Mouse (Mus musculus) left cerebral cortex, adult 8-10 months (tissue): ENCODE data around the gene Psmd12. TPM values are rescaled to one million over a fixed set of nuclear protein-coding genes. Genes with fewer than 3 reads are reported as not detected.
A peak's percentile ranks its signal among the peaks of the same experiment; 100 is the strongest.
"Not testable (repeated sequence)": the region's sequence is repeated elsewhere in the genome, so short reads cannot be mapped to it uniquely, and the experiment has no call there.

Experiments used
- DNase-seq, 2 experiments: peaks; one replicate each; pipeline ENCODE4 v3.0.0; 2022; ENCODE audit warnings: low spot score in 2 of 2
- total RNA-seq, 4 experiments: library from RNA; stranded (reverse); gene quantifications; 2 replicates each; pipeline ENCODE4 v1.2.4; 2022

Psmd12 gene
- total RNA-seq, 4 experiments from 2014 or later = 71.0 to 79.5 (median 71.8) TPM

DNA sequence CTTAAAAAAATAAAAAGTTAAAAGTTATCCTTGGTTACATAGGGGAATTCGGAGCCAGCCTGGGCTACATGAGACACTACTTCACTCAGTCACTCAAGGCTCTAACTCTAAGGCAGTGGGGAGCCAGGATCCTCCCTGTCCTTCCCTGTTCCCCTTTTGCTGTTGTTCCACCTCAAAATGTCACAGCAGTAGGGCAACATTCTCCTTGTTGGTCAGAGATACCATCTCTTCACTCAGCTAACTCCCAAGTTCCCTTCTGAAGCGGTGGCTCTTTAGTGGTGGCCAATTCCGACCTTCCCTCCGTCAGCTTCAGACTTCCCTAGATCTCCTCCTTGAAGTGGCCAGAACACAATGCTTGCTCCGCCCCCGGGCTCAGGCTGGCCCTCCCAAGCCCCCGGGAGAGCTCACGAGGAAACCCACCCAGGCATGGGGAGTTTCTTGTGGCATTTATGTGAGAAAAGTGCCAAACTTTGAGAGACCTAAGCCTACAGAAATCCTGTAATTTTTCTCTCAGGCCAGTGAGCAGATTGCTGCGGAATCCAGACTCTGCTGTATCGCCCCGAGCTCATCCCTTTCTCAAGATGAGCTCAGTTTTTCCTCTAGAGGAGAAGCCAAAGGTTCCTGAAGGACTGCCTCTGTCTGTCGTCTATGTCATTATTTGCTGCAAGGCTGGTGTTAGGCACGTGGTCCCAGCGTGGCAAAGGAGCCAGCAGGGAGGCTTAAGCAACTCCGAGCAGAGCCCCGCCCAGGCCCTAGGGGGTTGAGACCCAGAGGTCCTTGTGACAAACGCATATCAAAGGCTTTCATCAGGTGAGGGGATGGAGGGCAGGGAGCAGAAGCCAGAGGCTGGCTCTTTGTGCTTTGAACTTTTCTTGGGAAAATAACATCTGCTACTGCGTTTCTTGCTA lies 31.3 kb downstream of the Psmd12 start:
- DNase-seq = no peak

DNA sequence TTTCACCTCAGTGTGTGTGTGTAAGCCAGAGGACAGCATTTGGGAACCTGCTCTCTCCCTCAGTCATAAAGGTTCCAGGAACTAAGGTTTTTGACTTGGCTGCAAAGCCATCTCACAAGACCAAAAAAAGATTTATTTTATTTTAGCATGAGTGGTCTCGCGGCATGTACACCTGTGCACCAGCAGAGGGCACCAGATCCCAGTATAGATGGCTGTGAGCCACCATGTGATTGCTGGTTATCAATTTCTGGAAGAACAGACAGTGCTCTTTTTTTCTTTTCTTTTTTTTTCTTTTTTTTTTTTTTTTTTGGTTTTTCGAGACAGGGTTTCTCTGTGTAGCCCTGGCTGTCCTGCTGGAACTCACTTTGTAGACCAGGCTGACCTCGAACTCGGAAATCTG lies 32.7 kb downstream of the Psmd12 start:
- not testable (repeated sequence) for DNase-seq

DNA sequence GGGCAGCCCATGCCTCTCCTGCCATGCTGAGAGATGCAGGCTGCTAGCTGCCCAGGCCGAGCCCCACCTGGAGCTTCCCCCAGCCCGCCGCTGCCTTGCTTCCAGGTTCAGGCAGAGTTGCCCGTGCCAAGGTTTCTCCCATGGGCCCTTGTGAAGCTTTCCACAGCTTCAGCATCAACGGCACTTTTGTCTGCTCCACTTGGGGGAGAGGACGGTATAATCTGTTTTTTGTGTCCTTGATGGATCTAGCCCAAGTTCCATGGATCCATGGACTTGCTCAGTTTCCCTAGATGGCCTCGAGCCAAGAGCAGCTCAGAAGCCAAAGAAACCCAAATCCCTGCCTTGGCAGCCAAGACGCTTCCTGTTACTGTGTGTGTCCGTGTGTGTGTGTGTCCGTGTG lies 33.8 kb downstream of the Psmd12 start:
- no peak for DNase-seq

DNA sequence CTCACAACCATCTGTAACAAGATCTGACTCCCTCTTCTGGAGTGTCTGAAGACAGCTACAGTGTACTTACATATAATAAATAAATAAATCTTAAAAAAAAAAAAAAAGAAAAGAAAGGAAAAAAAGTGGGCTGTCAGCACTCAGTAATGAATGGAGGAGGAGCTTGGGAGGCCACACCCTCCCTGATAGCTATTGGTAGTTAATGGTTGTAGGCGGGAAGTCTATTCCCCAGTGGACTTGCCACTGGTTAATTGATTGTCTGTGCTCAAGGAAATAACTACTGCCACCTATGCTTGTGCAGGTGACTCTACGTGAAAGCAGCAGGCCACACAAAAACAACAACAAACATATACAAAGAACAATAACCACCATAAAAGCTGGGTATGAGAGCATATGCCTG lies 37.1 kb downstream of the Psmd12 start:
- no peak for DNase-seq

DNA sequence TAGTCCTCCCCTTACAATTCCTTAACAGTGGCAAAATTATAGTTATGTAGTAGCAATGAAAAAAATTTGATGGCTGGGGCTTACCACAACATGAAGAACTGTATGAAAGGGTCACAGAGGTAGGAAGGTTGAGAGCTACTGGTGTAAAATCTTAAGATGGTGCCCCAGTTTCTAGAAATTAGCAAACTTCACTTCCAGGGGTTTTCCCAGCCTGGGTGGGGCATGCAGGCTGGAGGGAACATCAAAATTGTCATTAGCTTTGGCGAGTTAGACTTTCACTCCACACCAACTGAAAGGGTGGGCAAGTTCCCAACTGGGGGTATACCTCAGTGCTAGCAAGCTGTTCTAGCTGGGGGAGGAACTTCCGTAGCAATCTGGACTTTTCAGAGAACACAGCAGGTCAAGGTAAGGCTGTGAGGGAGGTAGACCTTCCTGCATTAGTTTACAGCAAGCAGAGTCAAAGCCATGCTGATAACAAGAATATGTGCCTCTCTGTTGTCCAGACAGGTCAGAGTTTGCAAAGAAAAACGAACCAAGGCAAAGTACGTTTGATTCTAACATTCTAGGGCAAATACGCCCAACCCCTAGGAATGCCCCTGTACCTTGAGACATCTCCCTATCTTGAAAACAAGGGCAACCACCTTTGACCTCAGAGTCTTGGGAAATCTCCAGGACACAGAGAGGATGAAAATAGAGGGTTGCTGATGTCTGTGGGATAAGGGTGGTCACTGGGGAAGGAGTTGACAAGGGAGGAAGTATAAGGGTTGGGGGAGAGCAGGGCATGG lies 39.6 kb downstream of the Psmd12 start:
- DNase-seq = no peak

DNA sequence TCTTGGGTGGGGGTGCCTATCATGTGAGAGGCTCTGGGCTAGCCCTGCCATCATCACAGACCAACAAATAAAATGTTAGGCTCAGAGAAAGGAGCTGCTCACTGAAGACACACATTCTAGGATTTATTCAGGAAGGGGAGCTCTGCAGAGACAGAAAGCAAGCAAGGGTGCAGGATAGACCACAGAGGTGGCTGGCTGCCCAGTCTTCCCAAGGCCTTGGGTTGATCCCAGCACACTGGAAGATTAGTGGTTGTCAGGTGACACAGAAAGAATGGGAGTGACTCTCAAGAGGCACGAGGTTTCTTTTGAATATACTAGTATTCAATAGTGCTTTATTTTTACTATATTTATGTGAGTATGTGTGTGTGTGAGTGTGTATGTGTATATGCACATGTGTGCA lies 41.9 kb downstream of the Psmd12 start:
- DNase-seq = no peak

DNA sequence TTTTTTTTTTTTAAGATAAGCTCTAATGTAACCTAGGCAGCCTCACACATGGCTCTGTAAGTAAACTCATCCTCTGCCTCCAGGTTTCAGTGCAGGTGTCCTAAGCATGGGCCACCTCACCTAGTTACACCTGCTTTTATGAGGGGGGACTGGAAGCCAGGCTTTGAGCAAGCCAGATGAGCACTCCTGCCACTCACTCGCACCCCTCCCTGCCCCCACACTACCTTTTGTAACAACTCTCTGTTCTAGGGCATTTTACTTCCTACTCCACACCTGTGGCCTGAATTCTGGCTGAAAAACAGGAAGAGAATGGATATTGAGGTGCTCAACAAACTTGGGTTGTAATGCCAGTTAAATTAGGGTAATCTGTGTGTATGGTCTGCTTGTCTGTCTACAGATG lies 45.7 kb downstream of the Psmd12 start:
- DNase-seq = no peak

DNA sequence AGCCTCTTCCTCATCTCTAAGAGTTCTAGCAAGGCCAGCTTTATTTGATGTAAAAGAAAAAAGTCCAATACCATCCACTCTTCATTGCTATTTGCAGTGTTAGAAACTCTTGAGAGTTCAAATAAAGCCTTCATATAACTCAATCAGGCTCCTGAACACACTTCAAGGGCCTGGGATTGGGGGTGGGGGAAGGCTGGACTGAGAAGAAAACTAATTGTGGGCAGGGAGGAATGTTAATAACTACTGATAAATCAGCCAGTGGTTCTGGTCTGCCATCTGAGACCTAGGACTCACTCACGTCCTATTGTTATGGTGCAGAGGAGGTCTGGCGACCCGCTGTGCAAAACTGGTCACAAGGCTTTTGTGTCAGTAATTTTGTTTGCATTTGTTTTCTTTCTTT lies 48.3 kb downstream of the Psmd12 start:
- DNase-seq = no peak

DNA sequence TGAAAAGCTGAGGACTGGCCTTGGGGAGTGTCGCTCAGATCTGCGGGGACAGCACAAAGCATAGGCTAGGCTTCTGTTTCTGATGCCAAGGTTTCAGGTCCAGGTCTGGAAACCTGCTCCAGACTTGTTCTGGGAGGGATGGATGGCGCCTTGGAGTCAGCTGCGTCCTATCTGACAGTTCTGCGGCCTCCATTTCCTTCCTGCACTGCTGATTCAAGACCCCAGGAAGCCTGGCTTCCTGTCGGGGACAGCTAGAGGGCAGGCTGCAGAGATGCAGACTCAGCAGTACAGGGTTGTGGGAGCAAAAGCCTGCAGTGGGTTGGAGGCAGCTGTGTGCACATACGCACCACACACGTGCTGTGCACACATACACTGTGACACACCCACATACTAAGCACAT lies 50.0 kb downstream of the Psmd12 start:
- no peak for DNase-seq

DNA sequence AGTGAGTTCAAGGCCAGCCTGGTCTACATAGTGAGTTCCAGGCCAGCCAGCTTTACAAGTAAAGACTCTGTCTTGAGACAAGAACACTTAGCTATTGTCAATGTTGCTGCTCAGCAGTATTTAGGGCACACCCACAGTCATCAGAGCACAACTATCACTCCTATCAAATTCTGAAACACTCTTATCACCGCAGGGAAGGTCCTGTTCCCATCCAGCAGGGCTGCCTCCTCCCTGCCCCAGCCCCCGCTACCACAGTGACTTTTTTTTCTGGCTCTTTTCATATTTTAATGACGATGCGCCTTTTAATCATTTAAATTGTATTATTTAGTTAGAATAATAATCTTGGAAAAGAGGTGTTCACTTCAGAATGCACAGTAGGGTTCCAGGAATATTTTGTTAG lies 52.2 kb downstream of the Psmd12 start:
- no peak for DNase-seq

DNA sequence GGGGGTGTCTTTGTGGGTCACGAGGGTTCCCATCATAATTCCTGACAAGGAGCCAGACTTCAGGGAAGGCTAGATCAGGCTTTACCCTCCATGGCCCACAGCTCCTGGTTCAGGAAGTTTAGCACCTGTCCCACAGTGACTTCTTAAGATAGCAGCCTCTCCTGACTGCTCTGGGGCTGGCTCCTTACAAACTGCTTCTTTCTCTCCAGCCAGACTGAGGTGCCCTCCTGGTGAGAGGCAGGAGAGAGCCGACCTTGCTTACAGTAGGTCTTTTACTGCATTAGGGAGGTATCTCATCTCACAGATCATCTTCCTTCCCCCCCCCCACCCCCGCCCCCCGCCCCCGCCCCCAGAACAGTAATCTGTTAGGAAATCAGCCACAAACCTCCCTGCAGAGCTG lies 53.0 kb downstream of the Psmd12 start:
- DNase-seq = no peak

DNA sequence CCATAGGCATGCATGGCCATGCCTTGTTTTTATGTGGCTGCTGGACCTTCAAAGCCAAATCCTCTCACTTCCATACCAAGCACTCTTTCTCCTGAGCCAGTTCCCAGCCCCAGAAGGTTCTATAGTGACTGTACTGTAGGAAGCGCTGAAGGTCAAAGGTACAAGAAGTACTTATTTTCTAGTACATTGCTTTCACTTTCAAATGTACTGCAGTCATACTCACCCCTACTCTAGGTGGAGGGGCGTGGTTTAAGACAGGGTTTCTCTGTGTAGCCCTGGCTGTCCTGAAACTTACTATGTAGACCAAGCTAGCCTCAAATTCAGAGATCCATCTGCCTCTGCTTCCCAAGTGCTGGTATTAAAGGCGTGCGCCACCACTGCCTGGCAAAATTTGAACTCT lies 59.7 kb downstream of the Psmd12 start:
- no peak for DNase-seq

DNA sequence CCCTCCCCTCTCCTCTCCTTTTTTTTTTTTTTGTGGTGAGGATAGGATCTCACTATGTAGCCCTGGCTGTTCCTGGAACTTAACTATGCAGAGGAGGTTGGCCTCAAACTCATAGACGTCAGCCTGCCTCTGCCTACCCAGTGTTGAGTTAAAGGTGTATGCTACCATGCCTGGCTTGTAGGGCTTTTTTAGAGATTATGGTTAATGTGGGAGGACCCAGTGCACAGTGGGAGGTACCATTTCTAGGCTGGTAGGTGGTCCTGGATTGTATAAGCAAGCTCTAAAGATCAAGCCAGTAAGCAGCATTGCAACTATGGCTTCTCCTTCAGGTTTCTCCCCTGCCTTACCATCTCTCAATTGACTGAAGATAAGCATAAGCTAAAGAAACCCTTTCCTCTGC lies 61.1 kb downstream of the Psmd12 start:
- DNase-seq = no peak

DNA sequence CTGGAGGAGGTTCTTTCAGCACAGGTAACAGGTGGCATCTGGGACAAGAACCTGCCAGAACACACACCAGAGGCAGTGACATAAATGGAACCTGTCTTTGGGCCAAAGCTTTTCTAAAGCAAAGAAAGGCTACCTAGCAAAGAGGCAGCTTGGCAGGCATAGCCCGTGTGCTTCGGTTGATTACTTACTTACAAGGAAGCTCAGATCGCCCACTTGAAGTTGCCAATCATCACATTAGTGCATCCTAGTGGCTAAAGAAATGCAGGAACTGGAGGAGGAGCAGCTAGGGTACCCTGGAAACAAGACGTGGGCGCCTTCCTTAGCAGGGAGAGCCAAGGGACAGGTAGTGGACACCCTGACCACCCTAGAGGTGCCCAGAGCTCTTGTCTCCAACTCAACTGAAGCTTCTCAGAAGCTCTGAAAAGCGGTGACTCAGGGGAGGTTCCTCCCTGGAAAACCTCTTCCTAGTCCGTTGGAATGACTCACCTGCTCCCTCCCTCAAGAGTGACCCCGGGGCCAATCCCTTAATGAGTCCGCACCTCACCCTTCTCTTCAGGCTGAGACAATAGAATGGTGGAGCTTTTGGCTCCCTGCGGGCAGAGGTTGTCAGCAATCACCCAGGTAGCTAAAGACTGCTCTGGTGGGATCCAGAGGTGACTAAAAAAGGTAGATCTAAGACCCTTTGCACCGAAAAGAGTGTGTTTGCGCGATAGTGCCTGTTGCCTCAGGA lies 66.6 kb downstream of the Psmd12 start:
- no peak for DNase-seq

DNA sequence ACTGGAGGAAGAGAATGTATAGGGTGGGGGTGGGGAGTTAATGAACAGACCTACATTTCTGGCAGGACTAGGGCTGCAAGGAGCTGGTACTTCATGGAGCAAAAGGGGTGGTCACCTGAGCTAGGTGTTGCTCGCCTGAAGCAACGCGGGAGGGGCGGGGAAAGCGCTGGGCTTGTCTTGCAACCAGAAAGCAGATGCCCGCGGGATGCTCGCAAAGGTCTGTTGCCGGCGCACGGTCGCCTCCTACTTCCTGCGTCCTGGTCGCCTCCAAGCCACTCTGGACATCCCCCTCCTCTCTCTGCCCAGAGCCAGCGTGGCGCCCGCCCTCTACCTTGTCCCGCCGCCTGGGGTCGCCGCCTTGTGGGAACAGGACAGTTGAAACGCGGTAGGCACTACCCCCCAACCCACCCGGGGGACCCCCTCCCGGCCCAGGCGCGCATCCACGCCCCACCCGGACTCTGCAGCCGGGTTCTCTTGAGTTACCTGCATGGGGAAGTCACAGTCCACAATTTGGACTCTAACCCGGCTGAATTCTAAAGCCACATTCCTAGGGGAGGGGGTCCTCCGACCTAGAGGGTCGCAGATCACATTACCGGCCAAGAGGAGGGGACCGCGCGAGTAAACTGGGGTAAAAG lies 67.5 kb downstream of the Psmd12 start:
- peak in 1 of 2 experiments; percentile 17 for DNase-seq

DNA sequence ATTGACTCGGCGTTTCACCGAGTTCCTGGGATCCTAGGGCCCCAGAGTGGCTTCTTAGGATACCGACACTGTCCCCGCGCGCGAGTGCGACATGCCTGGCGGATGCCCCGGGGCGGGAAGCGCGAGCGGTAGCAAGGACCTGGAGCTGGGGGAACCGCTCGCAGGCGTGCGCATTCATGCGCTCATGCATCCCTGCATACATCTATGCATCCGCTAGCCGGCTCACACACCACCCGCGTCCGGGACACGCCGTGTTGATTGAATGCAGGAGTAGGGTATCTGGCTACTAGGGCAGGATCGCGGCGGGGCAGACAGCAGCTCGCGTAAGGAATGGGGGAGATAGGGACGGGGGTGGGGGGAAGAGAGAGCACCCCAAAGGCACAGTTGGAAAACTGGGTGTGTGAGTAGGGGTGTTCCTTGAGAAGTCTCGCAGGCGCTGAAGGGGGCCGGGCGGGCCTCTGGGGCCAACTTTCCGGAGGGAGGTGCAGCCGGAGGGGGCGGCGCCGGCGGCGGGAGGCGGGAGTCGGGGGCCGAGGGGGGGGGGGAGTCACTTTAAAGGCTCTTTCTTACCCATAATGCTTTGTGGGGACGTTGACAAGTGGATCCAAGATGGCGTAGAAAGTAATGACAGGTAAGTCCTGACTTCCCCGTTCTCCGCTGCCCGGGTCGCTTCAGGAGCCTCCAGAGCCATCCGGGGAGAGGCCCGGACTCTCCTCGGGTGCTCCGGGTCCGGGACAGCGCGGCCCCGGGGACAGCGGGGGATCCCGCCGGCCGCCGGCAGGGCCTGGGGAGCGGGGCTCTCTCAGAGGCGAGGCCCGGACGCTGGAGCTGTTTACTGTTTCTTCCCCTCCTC lies 68.3 kb downstream of the Psmd12 start, which contains the start of gene Helz:
TSS of gene Helz (plus strand) at position 580 of the 853 bp plus-strand sequence.
- peak; percentile 22 to 49 for DNase-seq

DNA sequence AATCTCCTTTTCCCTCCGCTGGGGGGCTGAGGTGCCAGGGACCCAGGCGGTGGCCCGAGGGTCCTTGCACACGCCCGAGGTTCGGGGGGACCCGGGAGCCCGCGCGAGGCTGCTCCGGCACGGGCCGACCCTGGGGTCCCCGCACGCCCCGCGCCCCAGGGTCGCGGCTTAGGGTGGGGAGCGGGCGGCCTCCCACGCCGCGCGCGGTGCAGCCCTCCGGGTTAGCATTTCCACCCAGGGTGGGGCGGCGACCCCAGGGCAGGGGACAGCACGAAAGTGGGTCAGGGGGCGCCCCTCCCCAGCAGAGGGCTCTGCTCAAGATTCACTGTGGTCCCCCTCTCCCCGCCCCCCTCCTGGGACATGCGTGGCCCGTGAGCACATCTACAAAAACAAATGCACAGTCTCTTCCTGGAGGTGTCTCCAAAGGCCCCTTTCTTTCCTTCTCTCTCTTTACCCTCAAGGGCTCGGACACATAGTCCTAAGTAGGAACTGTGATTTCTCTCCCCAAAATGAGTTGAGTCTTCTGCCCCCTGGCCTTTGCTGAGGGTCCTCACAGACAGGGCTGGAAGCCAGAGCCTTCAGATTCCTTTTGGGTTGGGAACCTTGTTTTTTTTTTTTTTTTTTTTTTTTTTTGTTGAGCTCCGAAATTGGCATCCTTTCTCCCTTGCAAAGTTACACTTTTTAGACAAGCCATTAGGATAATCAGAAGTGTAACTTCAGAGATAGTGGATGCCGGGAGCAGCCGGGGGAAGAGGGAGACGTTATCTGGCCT lies 69.1 kb downstream of the Psmd12 start:
- DNase-seq = no peak
